Mouse (Mus musculus) frontal cortex, postnatal 36 days (tissue): Measurements from ENCODE around the gene Kl.

Experiments used
- DNase-seq, 2 experiments: peaks; one replicate each; pipeline ENCODE4 v3.0.0; 2022; ENCODE audit warnings: low spot score in 2 of 2

Gene Kl

DNA sequence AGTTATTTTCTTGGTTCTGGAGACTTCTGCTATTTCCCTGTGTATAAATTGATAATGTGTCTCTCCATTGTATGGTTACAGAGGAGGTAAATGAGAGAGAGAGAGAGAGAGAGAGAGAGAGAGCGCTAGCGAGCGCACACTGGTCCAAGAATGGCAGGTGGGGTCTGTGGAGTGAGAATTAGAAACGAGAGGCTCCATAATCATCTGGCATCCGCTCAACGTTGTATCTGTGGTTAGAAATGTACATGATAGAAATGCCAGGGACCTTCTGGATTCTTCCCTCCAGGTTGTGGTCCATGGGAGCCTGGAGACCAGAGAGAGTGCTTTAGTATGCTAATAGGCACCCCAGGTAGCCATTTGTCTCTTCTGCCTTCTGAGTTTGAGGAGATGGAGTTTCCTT is 76.5 kb downstream of the Kl start:
- DNase-seq, result no peak

DNA sequence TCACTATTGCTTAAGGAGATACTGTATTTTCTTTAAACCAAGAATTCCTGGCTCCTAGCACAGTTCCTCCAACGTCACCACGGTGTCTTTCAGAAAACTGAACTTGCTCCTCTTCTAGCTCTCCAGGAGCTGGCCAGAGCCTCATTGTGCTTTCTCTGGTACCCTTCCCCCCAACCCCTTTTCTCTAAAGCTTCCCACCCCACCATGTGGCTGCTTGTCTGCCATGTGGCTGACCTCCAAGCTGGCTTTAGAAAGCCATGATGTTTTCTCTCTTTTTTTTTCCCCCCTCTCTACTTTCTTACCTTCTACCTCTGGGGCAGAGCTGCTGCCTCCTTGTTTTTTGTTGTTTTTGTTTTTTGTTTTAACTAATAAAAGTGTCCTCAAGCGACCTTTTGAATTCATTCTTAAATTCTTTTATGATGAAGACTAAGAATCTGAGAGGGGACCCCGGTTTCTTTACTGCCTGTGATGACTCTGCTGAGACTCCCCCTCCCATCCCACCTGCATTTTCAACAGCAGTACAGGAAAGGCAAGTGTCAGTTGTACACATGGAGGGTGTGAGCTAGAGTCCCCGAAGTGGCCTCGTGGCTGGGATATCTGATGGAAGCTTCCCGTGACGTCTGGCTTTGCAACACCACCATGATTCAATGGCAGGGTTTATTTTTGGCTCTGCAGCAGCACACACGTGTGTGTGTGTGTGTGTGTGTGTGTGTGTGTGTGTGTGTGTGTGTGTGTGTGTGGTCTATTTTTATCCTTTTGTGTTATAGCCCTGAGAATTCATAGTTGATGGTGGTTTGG is 82.5 kb downstream of the Kl start:
- DNase-seq, result no peak

DNA sequence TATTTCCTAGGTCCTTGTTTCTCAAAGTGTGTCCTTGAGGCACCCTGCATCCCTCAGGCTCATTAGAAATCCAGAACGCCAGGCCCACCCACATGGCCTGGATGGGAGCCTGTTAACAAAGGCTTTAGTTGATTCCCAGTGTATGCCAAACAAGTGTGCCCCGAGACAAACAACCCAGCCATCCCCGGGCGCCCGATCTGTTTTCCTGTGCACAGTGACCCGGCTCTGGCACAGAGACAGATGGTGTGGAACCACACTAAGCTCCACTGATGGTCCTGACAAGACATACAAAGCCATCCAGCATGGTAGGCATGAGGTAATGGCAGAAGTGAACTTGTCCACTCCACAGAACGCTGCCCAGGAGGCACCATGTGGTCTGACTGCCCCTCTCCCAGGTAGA is 85.5 kb downstream of the Kl start:
- no peak for DNase-seq

DNA sequence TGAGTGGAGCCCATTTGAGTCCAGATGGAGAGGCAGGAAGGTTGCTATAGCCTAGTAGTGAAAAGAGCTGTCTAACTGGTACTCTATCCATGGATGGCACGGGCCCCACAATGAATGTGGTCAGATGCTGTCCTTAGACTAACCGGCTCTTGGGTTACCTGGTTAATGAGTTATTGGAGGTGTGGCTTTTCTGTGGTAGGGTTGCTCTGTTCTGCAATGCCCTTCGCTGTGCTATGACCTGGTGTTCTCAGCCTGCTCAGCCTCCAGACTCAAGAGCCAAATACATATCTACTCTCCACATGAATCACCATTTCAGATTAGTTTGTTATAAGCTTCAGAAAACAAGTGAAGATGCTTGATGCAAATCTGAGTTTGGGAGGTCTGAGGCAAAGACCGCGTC is 90.5 kb downstream of the Kl start:
- no peak for DNase-seq
